Mouse (Mus musculus) hindlimb bud, embryonic 11.5 days (tissue): ENCODE measurements at regions not wholly inside any gene's neighbourhood (a gene's known extent, or its start where the extent isn't known, plus 50 kb on each side); places are given as distances from the start of the nearest gene placed in this dataset.

Source experiments
- DNase-seq: peaks from one replicate; pipeline ENCODE4 v3.0.0-alpha.2; 2012; ENCODE audit warnings: low read depth, low spot score; ENCODE audit errors: extremely low spot score

GRCm38 (mm10) chr4:89361316-89361715 lies 50.5 kb upstream of the Cdkn2b start:
- DNase-seq = no peak
